Mouse (Mus musculus) kidney, adult 9 months (tissue): ENCODE data around the gene Alpk3.

Experiments used
- DNase-seq: peaks from one replicate; pipeline ENCODE4 v3.0.0; 2022

The Alpk3 gene

GRCm38 (mm10) chr7:81075299-81075698, 17.9 kb downstream of the Alpk3 start:
- no peak for DNase-seq

GRCm38 (mm10) chr7:81075732-81076131, 18.3 kb downstream of the Alpk3 start:
- no peak for DNase-seq

GRCm38 (mm10) chr7:81077009-81077408, 19.6 kb downstream of the Alpk3 start:
- DNase-seq = no peak

- no peak for DNase-seq
These were observed 21.3 kb downstream of the Alpk3 start for GRCm38 (mm10) chr7:81078740-81079139.

GRCm38 (mm10) chr7:81093420-81093965, 36.1 kb downstream of the Alpk3 start:
- DNase-seq = no peak

GRCm38 (mm10) chr7:81094104-81094757, 36.8 kb downstream of the Alpk3 start:
- no peak for DNase-seq

- DNase-seq = no peak
These were observed 42.9 kb downstream of the Alpk3 start for GRCm38 (mm10) chr7:81100341-81100740.

- DNase-seq = no peak
These were observed 45.5 kb downstream of the Alpk3 start for GRCm38 (mm10) chr7:81102854-81103253.

GRCm38 (mm10) chr7:81105525-81105924, 48.1 kb downstream of the Alpk3 start:
- no peak for DNase-seq

GRCm38 (mm10) chr7:81108226-81108625, 50.8 kb downstream of the Alpk3 start:
- no peak for DNase-seq

GRCm38 (mm10) chr7:81109717-81110651, 52.6 kb downstream of the Alpk3 start:
- peak; percentile 38 for DNase-seq

- no peak for DNase-seq
These were observed 53.4 kb downstream of the Alpk3 start for GRCm38 (mm10) chr7:81110791-81111190.

- DNase-seq = peak; percentile 96
These were observed 54.3 kb downstream of the Alpk3 start for GRCm38 (mm10) chr7:81111729-81112128.

- DNase-seq = peak; percentile 91
These were observed 55.4 kb downstream of the Alpk3 start for GRCm38 (mm10) chr7:81112686-81113360.

- peak; percentile 91 for DNase-seq
These were observed 57.2 kb downstream of the Alpk3 start, which contains the start of gene Slc28a1 for GRCm38 (mm10) chr7:81114555-81114954. Gene Slc28a1, plus strand, starts transcription at chr7:81114799.

GRCm38 (mm10) chr7:81121099-81121498, 63.7 kb downstream of the Alpk3 start:
- DNase-seq = peak; percentile 69

- DNase-seq = no peak
These were observed 65.4 kb downstream of the Alpk3 start for GRCm38 (mm10) chr7:81122808-81123207.

- peak; percentile 73 for DNase-seq
These were observed 66.2 kb downstream of the Alpk3 start for GRCm38 (mm10) chr7:81123553-81123952.

- DNase-seq = no peak
These were observed 67.4 kb downstream of the Alpk3 start for GRCm38 (mm10) chr7:81124773-81125172.

- peak; percentile 73 for DNase-seq
These were observed 68.1 kb downstream of the Alpk3 start for GRCm38 (mm10) chr7:81125215-81126175.

- DNase-seq = no peak
These were observed 74.5 kb downstream of the Alpk3 start for GRCm38 (mm10) chr7:81131864-81132263.

- peak; percentile 57 for DNase-seq
These were observed 75.5 kb downstream of the Alpk3 start for GRCm38 (mm10) chr7:81132851-81133279.
